Mouse (Mus musculus) cerebellum, adult 11-12 months (tissue): ENCODE measurements around the gene Tenm2.
A peak's percentile ranks its signal among the peaks of the same experiment; 100 is the strongest.

Experiments used
- DNase-seq: peaks from one replicate; pipeline ENCODE4 v3.0.0; 2022

Tenm2 gene

GRCm38 (mm10) chr11:37235914-37236600, at the start of gene Tenm2:
Gene Tenm2 (minus strand): TSS chr11:37235964.
- DNase-seq: peak; percentile 76

- DNase-seq: no peak
Measured at GRCm38 (mm10) chr11:37285186-37285585, 49.4 kb upstream of the Tenm2 start.

- DNase-seq: no peak
Measured at GRCm38 (mm10) chr11:37248796-37249195, 13.0 kb upstream of the Tenm2 start.

GRCm38 (mm10) chr11:37237096-37237725, 1.4 kb upstream of the Tenm2 start:
- DNase-seq: peak; percentile 23

GRCm38 (mm10) chr11:37236601-37237083, 878 bp upstream of the Tenm2 start:
- peak; percentile 68 for DNase-seq

GRCm38 (mm10) chr11:37235021-37235795, 556 bp downstream of the Tenm2 start:
- DNase-seq: no peak

- DNase-seq: no peak
Measured at GRCm38 (mm10) chr11:37227404-37227803, 8.4 kb downstream of the Tenm2 start.

- DNase-seq: no peak
Measured at GRCm38 (mm10) chr11:37226943-37227342, 8.8 kb downstream of the Tenm2 start.

- no peak for DNase-seq
Measured at GRCm38 (mm10) chr11:37222737-37223136, 13.0 kb downstream of the Tenm2 start.

GRCm38 (mm10) chr11:37222056-37222455, 13.7 kb downstream of the Tenm2 start:
- no peak for DNase-seq

- DNase-seq: no peak
Measured at GRCm38 (mm10) chr11:37220921-37221320, 14.8 kb downstream of the Tenm2 start.

GRCm38 (mm10) chr11:37186132-37186531, 49.6 kb downstream of the Tenm2 start:
- peak; percentile 4 for DNase-seq

GRCm38 (mm10) chr11:37177426-37177825, 58.3 kb downstream of the Tenm2 start:
- no peak for DNase-seq

- no peak for DNase-seq
Measured at GRCm38 (mm10) chr11:37153933-37154880, 81.6 kb downstream of the Tenm2 start.

- DNase-seq: no peak
Measured at GRCm38 (mm10) chr11:37153382-37153781, 82.4 kb downstream of the Tenm2 start.

- DNase-seq: no peak
Measured at GRCm38 (mm10) chr11:37150011-37150410, 85.8 kb downstream of the Tenm2 start.

GRCm38 (mm10) chr11:37143996-37144395, 91.8 kb downstream of the Tenm2 start:
- DNase-seq: no peak

GRCm38 (mm10) chr11:37143478-37143877, 92.3 kb downstream of the Tenm2 start:
- DNase-seq: no peak

- DNase-seq: no peak
Measured at GRCm38 (mm10) chr11:37128893-37129292, 106.9 kb downstream of the Tenm2 start.

GRCm38 (mm10) chr11:37118058-37118457, 117.7 kb downstream of the Tenm2 start:
- no peak for DNase-seq

GRCm38 (mm10) chr11:37115188-37115587, 120.6 kb downstream of the Tenm2 start:
- DNase-seq: no peak

- no peak for DNase-seq
Measured at GRCm38 (mm10) chr11:37107069-37107468, 128.7 kb downstream of the Tenm2 start.
